ENCODE assay signal across 18 mouse cellular contexts in genomic region chrX:10904889-10905288, GRCm38 (mm10).
DNase-seq lines count a peak whose midpoint lies in the region; TF ChIP-seq lines count a peak whose summit lies in the region.
"Had no signal": no experiment of that assay in that cellular context is flagged by ENCODE, and none has a peak within 500 bp of the region (broad histone marks: within the 10 kb centered on the region; RNA-seq: fewer than 3 reads in every experiment).

No protein-coding gene starts in this region.

- H3K27ac ChIP-seq in MEL (ENCODE audit: control insufficient read depth, low read depth, low read length): peak overlapping the region; percentile 91
- H3K27ac ChIP-seq in small intestine, adult 2 months (ENCODE audit: insufficient read depth, low read depth, low read length): peak overlapping the region; percentile 81
- H3K27ac ChIP-seq: embryonic facial prominence, embryonic 10.5 days; forebrain, embryonic 13.5 days; heart, adult 2 months; heart, embryonic 15.5 days; hindbrain, embryonic 10.5 days; hindbrain, embryonic 14.5 days had no signal

- TF ChIP-seq POLR2A in MEL (IDR thresholded peaks at IDR 0.05; ENCODE audit: control insufficient read depth in 1 of 2, insufficient read depth in 1 of 2, low read depth in 1 of 2, low read length in 2 of 2, poor library complexity in 1 of 2): no peak
- no peak for TF ChIP-seq POLR2A in small intestine, adult 2 months (IDR thresholded peaks at IDR 0.05; ENCODE audit: low read depth, low read length)

- H3K36me3 ChIP-seq in MEL (ENCODE audit: control insufficient read depth in 1 of 2, insufficient read depth in 2 of 2, low read length in 2 of 2): peaks cover 0 to 12% of the 10 kb centered on the region in 2 experiments; a peak in 2 of 4 replicates
- no peaks in the 10 kb centered on the region for H3K36me3 ChIP-seq in small intestine, adult 2 months (ENCODE audit: control insufficient read depth, insufficient read depth, low read length)
- H3K36me3 ChIP-seq: embryonic facial prominence, embryonic 10.5 days; heart, embryonic 15.5 days; hindbrain, embryonic 10.5 days had no signal

- H3K79me2 ChIP-seq in MEL (ENCODE audit: control insufficient read depth, insufficient read depth, low read length, poor library complexity): no peaks in the 10 kb centered on the region

- H3K9ac ChIP-seq in MEL (ENCODE audit: control insufficient read depth, low read depth, low read length, poor library complexity, severe bottlenecking): peak overlapping the region; percentile 47
- H3K9ac ChIP-seq: forebrain, embryonic 13.5 days; forebrain, postnatal 0 days; heart, embryonic 15.5 days; hindbrain, embryonic 14.5 days had no signal

- H3K27me3 ChIP-seq in MEL (ENCODE audit: control insufficient read depth in 1 of 2, insufficient read depth in 2 of 2, low read length in 2 of 2): no peaks in the 10 kb centered on the region
- no peaks in the 10 kb centered on the region for H3K27me3 ChIP-seq in small intestine, adult 2 months (ENCODE audit: control insufficient read depth, insufficient read depth, low read length)
- H3K27me3 ChIP-seq: forebrain, embryonic 13.5 days; heart, embryonic 15.5 days had no signal

- 32% methylated on average over 3 of the region's 3 CpGs for WGBS in small intestine, adult 2 months

- no peak for TF ChIP-seq RAD21 in MEL (IDR thresholded peaks at IDR 0.05; ENCODE audit: low read depth, low read length)

- peak; percentile 28 to 32; a peak in 1 of 4 replicates for TF ChIP-seq EP300 in MEL (IDR thresholded peaks at IDR 0.05; ENCODE audit: low read depth in 1 of 2, low read length in 2 of 2)

- no peak for TF ChIP-seq CTCF in MEL (IDR thresholded peaks at IDR 0.05 in 2 of 3, conservative IDR thresholded peaks at IDR 0.05 in 1 of 3; ENCODE audit: control insufficient read depth in 1 of 3, insufficient read depth in 1 of 3, low read depth in 2 of 3, low read length in 3 of 3, poor library complexity in 1 of 3, severe bottlenecking in 1 of 3)
- no peak for TF ChIP-seq CTCF in small intestine, adult 2 months (IDR thresholded peaks at IDR 0.05; ENCODE audit: extremely low read depth, insufficient read length, insufficient replicate concordance, low read depth, low read length)

- H3K4me3 ChIP-seq in MEL (ENCODE audit: control insufficient read depth in 1 of 2, insufficient read depth in 1 of 2, low read depth in 2 of 2, low read length in 2 of 2): peak overlapping the region; percentile 40 to 69
- no peak overlapping the region for H3K4me3 ChIP-seq in small intestine, adult 2 months (ENCODE audit: low read depth, low read length)
- H3K4me3 ChIP-seq: embryonic facial prominence, embryonic 10.5 days; forebrain, embryonic 13.5 days; heart, adult 2 months; heart, embryonic 15.5 days; hindbrain, embryonic 10.5 days had no signal

- H3K9me3 ChIP-seq in MEL (replicated peaks; ENCODE audit: insufficient read depth, low read length): no peaks in the 10 kb centered on the region
- H3K9me3 ChIP-seq: embryonic facial prominence, embryonic 10.5 days; forebrain, embryonic 13.5 days; heart, embryonic 15.5 days; hindbrain, embryonic 10.5 days had no signal

- peaks cover 0 to 12% of the 10 kb centered on the region in 2 experiments; a peak in 3 of 4 replicates for H3K4me1 ChIP-seq in MEL (ENCODE audit: control insufficient read depth in 1 of 2, insufficient read depth in 2 of 2, low read length in 2 of 2)
- H3K4me1 ChIP-seq in small intestine, adult 2 months (ENCODE audit: control insufficient read depth, insufficient read depth, insufficient read length, low read length): peaks cover 2% of the 10 kb centered on the region; the same call in 1 of the 2 replicates
- H3K4me1 ChIP-seq: embryonic facial prominence, embryonic 10.5 days; forebrain, embryonic 13.5 days; heart, embryonic 15.5 days; hindbrain, embryonic 10.5 days had no signal

- DNase-seq in MEL (ENCODE audit: low read depth, low spot score) (peak; percentile 51), MEL-GATA-1-ER (ENCODE audit: extremely low read depth, low read depth) (peak; percentile 22)
- DNase-seq in lung, postnatal 36 days: peak; percentile 14
- no peak for DNase-seq in kidney, adult 18-20 months
- no peak for DNase-seq in ovary, postnatal 14 days (ENCODE audit: low spot score)
- DNase-seq: adrenal gland, postnatal 14 days; cerebellum, adult 11-12 months; cerebellum, adult 9-11 months; forebrain, postnatal 0 days; gastrocnemius, postnatal 14 days; heart, adult 2 months; heart, postnatal 14 days had no signal

TF ChIP-seq in MEL, 35 proteins besides CTCF, POLR2A, EP300 and RAD21:
- TF ChIP-seq MAX (IDR thresholded peaks at IDR 0.05; ENCODE audit: low read length): peak; percentile 47; the same call in 1 of the 2 replicates
- peak; percentile 70 for TF ChIP-seq GATA1 (IDR thresholded peaks at IDR 0.05; ENCODE audit: low read depth, low read length)
- TF ChIP-seq TBP (IDR thresholded peaks at IDR 0.05; ENCODE audit: low read depth, low read length): no peak
- TF ChIP-seq POLR2AphosphoS5 (IDR thresholded peaks at IDR 0.05; ENCODE audit: borderline replicate concordance, low read depth, low read length): no peak
- peak; percentile 66 for TF ChIP-seq ZNF384 (IDR thresholded peaks at IDR 0.05; ENCODE audit: low read depth, low read length)

Comparison
In these comparisons a context has a peak if more than half of its experiments do, and no peak if none do; other contexts are left out.
1. DNase-seq: peak in MEL (single experiment), MEL-GATA-1-ER (single experiment) and lung, postnatal 36 days (single experiment); none in kidney, adult 18-20 months (single experiment) and ovary, postnatal 14 days (single experiment).